Mouse (Mus musculus): ENCODE measurements around the gene Inpp5k. TPM values are rescaled to one million over a fixed set of nuclear protein-coding genes. Genes with fewer than 3 reads are reported as not detected.
"Not testable (repeated sequence)": the region's sequence is repeated elsewhere in the genome, so short reads cannot be mapped to it uniquely, and the experiment has no call there.

Inpp5k gene
- polyA plus RNA-seq, 1 experiment from 2014 or later = 19.8 TPM

- WGBS = 72% methylated on average over 7 of the region's 7 CpGs
- Histone ChIP-seq H3K27me3 (no peaks in the 10 kb centered on the region), H3K9ac (no peak overlapping the region), H3K4me2 (replicated peaks) (no peak overlapping the region), H3K4me3 (no peak overlapping the region), H3K36me3 (peaks cover 69% of the 10 kb centered on the region), H3K4me1 (no peaks in the 10 kb centered on the region; the same call in 1 of the 2 replicates), H3K9me3 (no peaks in the 10 kb centered on the region), H3K27ac (no peak overlapping the region)
- no peak for ATAC-seq (ENCODE audit: insufficient number of reproducible peaks, insufficient read depth, low FRiP score, low TSS enrichment)
These were observed 35.0 kb upstream of the Inpp5k start for GRCm38 (mm10) chr11:75595816-75596215.

DNA sequence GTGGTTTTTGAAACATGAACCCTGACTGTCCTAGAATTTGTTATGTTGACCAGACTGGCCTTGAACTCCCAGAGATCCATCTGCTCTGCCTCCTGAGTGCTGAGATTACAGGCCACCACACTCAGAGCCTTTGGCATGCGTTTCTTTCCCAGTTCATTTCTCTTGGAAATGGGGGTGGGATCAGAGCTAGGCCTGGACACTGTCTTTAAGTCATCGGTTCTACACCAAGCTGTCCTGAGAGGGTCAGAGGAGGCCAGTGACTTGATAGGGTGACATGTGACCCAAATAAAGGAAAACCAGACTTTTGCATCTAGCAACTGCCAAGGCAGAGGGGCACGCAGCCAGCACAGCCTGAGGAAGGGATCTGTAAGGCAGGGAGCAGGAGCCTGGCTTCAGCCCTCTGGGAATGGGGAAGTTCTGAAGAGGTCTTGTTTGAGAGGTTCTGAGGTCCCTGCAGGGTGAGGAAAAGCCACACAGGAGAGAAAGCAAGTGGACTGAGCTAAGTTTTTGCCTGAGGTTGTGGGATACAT is 34.0 kb upstream of the Inpp5k start:
- Histone ChIP-seq H3K9ac (no peak overlapping the region), H3K4me2 (replicated peaks) (no peak overlapping the region)

GRCm38 (mm10) chr11:75598004-75598403 is 32.8 kb upstream of the Inpp5k start:
- no peaks in the 10 kb centered on the region for H3K9me3 ChIP-seq
- no peak overlapping the region for H3K9ac ChIP-seq
- 95% methylated on average over 6 of the region's 6 CpGs for WGBS
- H3K4me3 ChIP-seq = no peak overlapping the region
- H3K4me2 ChIP-seq (replicated peaks) = no peak overlapping the region
- no peaks in the 10 kb centered on the region for H3K27me3 ChIP-seq
- peaks cover 77% of the 10 kb centered on the region for H3K36me3 ChIP-seq
- H3K4me1 ChIP-seq = no peaks in the 10 kb centered on the region; the same call in 1 of the 2 replicates
- no peak overlapping the region for H3K27ac ChIP-seq
- ATAC-seq (ENCODE audit: insufficient number of reproducible peaks, insufficient read depth, low FRiP score, low TSS enrichment) = no peak

More for the DNA sequence above, 34.0 kb upstream of the Inpp5k start:
- 79% methylated on average over 3 of the region's 3 CpGs for WGBS
- H3K36me3 ChIP-seq = peaks cover 77% of the 10 kb centered on the region
- no peaks in the 10 kb centered on the region for H3K27me3 ChIP-seq
- no peak overlapping the region for H3K27ac ChIP-seq
- H3K4me3 ChIP-seq = no peak overlapping the region
- no peaks in the 10 kb centered on the region for H3K9me3 ChIP-seq
- H3K4me1 ChIP-seq = no peaks in the 10 kb centered on the region; the same call in 1 of the 2 replicates
- ATAC-seq (ENCODE audit: insufficient number of reproducible peaks, insufficient read depth, low FRiP score, low TSS enrichment) = no peak

GRCm38 (mm10) chr11:75599802-75600201 is 31.0 kb upstream of the Inpp5k start:
- H3K9ac ChIP-seq; H3K4me3 ChIP-seq; H3K4me2 ChIP-seq (replicated peaks); H3K4me1 ChIP-seq; H3K9me3 ChIP-seq; ATAC-seq (ENCODE audit: insufficient number of reproducible peaks, insufficient read depth, low FRiP score, low TSS enrichment); H3K27me3 ChIP-seq; H3K27ac ChIP-seq: not testable (repeated sequence)
- WGBS = 93% methylated on average over 17 of the region's 17 CpGs
- peaks cover 72% of the 10 kb centered on the region for H3K36me3 ChIP-seq

- H3K4me2 ChIP-seq (replicated peaks) = no peak overlapping the region
- H3K4me3 ChIP-seq = no peak overlapping the region
- H3K27me3 ChIP-seq = no peaks in the 10 kb centered on the region
- no peak overlapping the region for H3K27ac ChIP-seq
- ATAC-seq (ENCODE audit: insufficient number of reproducible peaks, insufficient read depth, low FRiP score, low TSS enrichment) = no peak
- WGBS = 83% methylated on average over 5 of the region's 5 CpGs
- peaks cover 74% of the 10 kb centered on the region for H3K36me3 ChIP-seq
- H3K4me1 ChIP-seq = 0 out of 2 replicates have a peak, but pooled peaks cover 2% of the 10 kb centered on the region
- H3K9ac ChIP-seq = no peak overlapping the region
- no peaks in the 10 kb centered on the region for H3K9me3 ChIP-seq
These were observed 26.0 kb upstream of the Inpp5k start for GRCm38 (mm10) chr11:75604826-75605225.

DNA sequence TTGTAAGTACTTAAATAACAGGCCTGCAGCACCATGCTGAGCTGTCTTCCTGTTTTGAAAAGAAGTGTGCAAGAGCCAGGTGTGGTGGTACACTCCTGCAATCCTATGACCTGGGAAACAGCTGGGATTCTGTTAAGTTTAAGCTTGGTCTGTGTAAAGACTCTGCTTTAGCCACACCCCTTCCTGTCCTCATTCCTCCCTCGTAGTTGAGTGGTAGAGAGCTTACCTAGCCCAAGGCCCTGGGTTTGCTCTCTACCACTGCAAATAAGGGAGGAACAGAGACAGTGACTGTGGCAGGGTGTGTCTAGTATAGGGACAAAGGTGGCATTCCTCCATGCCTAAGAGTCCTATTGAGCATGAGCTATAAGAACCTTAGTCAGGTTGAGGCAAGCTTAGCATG is 25.5 kb upstream of the Inpp5k start:
- H3K9ac ChIP-seq = no peak overlapping the region
- WGBS = 68% methylated on average over 1 of the region's 1 CpGs
- peaks cover 75% of the 10 kb centered on the region for H3K36me3 ChIP-seq
- no peak overlapping the region for H3K4me2 ChIP-seq (replicated peaks)
- H3K4me1 ChIP-seq = 0 out of 2 replicates have a peak, but pooled peaks cover 2% of the 10 kb centered on the region
- no peak overlapping the region for H3K4me3 ChIP-seq
- H3K9me3 ChIP-seq = no peaks in the 10 kb centered on the region
- no peak overlapping the region for H3K27ac ChIP-seq
- no peak for ATAC-seq (ENCODE audit: insufficient number of reproducible peaks, insufficient read depth, low FRiP score, low TSS enrichment)
- no peaks in the 10 kb centered on the region for H3K27me3 ChIP-seq

DNA sequence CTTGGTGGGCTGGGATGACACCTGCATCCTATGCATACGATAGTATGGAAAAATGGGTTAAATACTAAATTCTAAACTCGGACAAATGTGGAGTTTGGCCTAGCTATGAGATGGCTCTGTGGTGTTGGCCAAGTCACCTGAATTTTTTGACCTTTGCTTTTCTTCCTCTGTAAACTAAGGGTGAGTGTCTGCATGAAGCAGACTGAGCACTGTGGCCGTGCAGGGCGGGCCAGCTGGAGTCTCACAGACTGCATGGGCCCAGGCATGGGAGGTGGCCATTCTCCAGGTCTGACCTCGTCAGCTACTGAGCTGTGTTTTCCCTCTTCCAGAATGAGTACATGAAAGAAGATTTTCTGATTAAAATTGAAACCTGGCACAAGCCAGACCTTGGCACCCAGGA is 22.0 kb upstream of the Inpp5k start:
- no peak for ATAC-seq (ENCODE audit: insufficient number of reproducible peaks, insufficient read depth, low FRiP score, low TSS enrichment)
- Histone ChIP-seq H3K27me3 (no peaks in the 10 kb centered on the region), H3K36me3 (peaks cover 60% of the 10 kb centered on the region), H3K4me2 (replicated peaks) (no peak overlapping the region), H3K9ac (no peak overlapping the region), H3K9me3 (no peaks in the 10 kb centered on the region), H3K4me1 (0 out of 2 replicates have a peak, but pooled peaks cover 2% of the 10 kb centered on the region), H3K4me3 (no peak overlapping the region), H3K27ac (no peak overlapping the region)
- 87% methylated on average over 5 of the region's 5 CpGs for WGBS

GRCm38 (mm10) chr11:75610021-75610420 is 20.8 kb upstream of the Inpp5k start:
- no peak overlapping the region for H3K4me2 ChIP-seq (replicated peaks)
- no peak overlapping the region for H3K9ac ChIP-seq
- H3K36me3 ChIP-seq = peaks cover 66% of the 10 kb centered on the region
- H3K4me1 ChIP-seq = 0 out of 2 replicates have a peak, but pooled peaks cover 2% of the 10 kb centered on the region
- no peak overlapping the region for H3K27ac ChIP-seq
- no peak for ATAC-seq (ENCODE audit: insufficient number of reproducible peaks, insufficient read depth, low FRiP score, low TSS enrichment)
- no peaks in the 10 kb centered on the region for H3K9me3 ChIP-seq
- 90% methylated on average over 2 of the region's 2 CpGs for WGBS
- H3K27me3 ChIP-seq = no peaks in the 10 kb centered on the region
- no peak overlapping the region for H3K4me3 ChIP-seq

DNA sequence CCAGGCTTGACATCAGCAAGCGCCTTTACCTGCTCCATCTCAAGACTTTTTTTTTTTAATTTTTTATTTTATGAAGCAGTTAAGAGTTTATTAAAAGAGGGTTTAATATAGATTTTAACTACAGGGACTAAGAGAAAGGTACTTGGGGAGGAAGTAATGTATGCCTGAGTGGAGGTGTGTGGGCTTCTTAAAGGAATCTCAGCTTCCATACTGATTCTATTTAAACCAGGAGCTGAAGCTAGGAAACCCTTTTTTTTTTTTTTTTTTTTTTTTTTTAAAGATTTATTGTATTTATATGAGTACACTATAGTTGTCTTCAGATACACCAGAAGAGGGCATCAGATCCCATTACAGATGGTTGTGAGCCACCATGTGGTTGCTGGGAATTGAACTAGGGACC is 16.0 kb upstream of the Inpp5k start:
- Histone ChIP-seq H3K4me1 (no peaks in the 10 kb centered on the region), H3K4me3 (no peak overlapping the region), H3K9me3 (no peaks in the 10 kb centered on the region), H3K36me3 (peaks cover 58% of the 10 kb centered on the region), H3K9ac (no peak overlapping the region), H3K27ac (no peak overlapping the region), H3K4me2 (replicated peaks) (no peak overlapping the region), H3K27me3 (no peaks in the 10 kb centered on the region)
- 97% methylated on average over 1 of the region's 1 CpGs for WGBS
- no peak for ATAC-seq (ENCODE audit: insufficient number of reproducible peaks, insufficient read depth, low FRiP score, low TSS enrichment)

- Histone ChIP-seq H3K36me3 (peaks cover 58% of the 10 kb centered on the region), H3K4me1 (no peaks in the 10 kb centered on the region), H3K27ac (no peak overlapping the region), H3K9me3 (no peaks in the 10 kb centered on the region), H3K27me3 (no peaks in the 10 kb centered on the region), H3K4me3 (no peak overlapping the region), H3K4me2 (replicated peaks) (no peak overlapping the region), H3K9ac (no peak overlapping the region)
- WGBS = 86% methylated on average over 2 of the region's 2 CpGs
- ATAC-seq (ENCODE audit: insufficient number of reproducible peaks, insufficient read depth, low FRiP score, low TSS enrichment) = no peak
These were observed 15.2 kb upstream of the Inpp5k start for GRCm38 (mm10) chr11:75615556-75615955.

DNA sequence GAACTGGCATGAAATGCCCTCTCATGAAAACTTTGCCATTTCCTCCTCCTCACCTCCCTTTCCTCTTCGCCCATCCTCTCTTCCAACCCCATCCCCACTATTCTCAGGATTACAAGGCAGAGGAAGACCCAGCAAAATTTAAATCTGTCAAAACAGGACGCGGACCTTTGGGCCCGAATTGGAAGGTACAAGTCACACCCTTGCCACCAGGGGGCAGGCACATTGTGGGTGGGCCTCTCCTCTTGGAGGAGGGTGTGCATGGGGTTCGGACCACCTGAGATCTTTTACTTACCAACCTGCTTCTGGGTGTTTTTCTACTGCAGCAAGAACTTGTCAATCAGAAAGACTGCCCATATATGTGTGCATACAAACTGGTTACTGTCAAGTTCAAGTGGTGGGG is 11.7 kb upstream of the Inpp5k start:
- 85% methylated on average over 5 of the region's 5 CpGs for WGBS
- Histone ChIP-seq H3K9ac (no peak overlapping the region), H3K4me3 (no peak overlapping the region), H3K4me2 (replicated peaks) (no peak overlapping the region), H3K9me3 (no peaks in the 10 kb centered on the region), H3K4me1 (no peaks in the 10 kb centered on the region), H3K27ac (no peak overlapping the region), H3K27me3 (no peaks in the 10 kb centered on the region), H3K36me3 (peaks cover 56% of the 10 kb centered on the region)
- no peak for ATAC-seq (ENCODE audit: insufficient number of reproducible peaks, insufficient read depth, low FRiP score, low TSS enrichment)

DNA sequence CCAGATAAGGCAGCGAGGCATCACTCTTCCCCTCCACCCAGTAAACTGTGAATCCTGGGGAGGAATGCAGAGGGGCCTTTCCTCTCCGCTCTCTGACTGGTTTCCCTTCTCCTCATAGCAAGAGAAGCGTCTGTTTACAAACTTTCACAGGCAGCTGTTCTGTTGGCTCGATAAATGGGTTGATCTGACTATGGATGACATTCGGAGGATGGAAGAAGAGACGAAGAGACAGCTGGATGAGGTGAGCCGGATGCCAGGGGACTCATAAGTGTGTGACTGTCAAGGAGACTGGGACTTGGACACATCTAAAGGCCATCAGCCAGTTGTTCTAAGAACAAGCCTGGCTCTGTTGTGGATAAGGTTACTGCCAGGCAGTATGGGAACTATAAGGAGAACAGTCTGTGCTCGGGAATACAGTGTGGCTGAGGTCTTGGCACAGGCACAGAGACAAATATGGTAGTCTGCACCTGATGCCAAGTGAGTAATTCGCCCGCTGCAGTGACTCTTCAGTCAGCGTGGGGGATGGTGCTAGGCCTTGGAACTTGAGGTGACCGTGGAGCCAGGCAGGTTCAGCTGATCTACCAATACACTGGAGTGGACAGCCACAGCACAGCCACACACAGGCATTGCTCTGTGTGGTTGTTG is 10.5 kb upstream of the Inpp5k start:
- Histone ChIP-seq H3K27ac (no peak overlapping the region), H3K9ac (no peak overlapping the region), H3K9me3 (no peaks in the 10 kb centered on the region), H3K36me3 (peaks cover 52% of the 10 kb centered on the region), H3K4me3 (no peak overlapping the region), H3K4me1 (no peaks in the 10 kb centered on the region), H3K4me2 (replicated peaks) (no peak overlapping the region), H3K27me3 (no peaks in the 10 kb centered on the region)
- 91% methylated on average over 12 of the region's 12 CpGs for whole genome bisulfite sequencing
- no peak for ATAC-seq (ENCODE audit: insufficient number of reproducible peaks, insufficient read depth, low FRiP score, low TSS enrichment)

Measured in embryonic facial prominence, embryonic 12.5 days (tissue).